Mouse (Mus musculus): ENCODE data around the gene Olfr54. TPM values are rescaled to one million over a fixed set of nuclear protein-coding genes. Genes with fewer than 3 reads are reported as not detected.
"Not testable (repeated sequence)": the region's sequence is repeated elsewhere in the genome, so short reads cannot be mapped to it uniquely, and the experiment has no call there.

Olfr54 gene
- polyA plus RNA-seq, 1 experiment, result not detected

DNA sequence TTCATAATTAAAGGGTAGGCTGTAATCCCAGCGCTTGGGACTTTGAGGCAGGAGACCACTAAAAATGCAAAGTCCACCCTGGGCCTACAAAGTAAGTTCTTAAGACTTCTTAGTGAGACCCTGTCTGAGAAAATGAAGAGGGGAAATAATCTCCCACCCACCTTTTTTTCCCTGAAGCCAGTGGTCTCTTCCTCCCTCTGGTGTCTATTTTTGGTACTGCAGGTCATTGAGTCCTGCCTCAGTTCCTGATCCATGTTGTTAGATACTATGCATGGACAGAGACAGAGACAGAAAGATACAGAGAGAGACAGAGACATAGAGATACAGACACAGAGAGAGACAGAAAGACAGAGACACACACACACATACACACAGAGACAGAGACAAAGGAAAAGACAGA is 18.8 kb downstream of the Olfr54 start:
- H3K27ac ChIP-seq (ENCODE audit: insufficient read depth, low read length), result no peak overlapping the region
- H3K4me3 ChIP-seq (ENCODE audit: insufficient read depth, low read length), result no peak overlapping the region
- no peaks in the 10 kb centered on the region for H3K4me1 ChIP-seq (ENCODE audit: control insufficient read depth, insufficient read depth, low read length)
- TF ChIP-seq POLR2A (IDR thresholded peaks at IDR 0.05; ENCODE audit: extremely low read depth, insufficient read depth, low read length), result no peak
- TF ChIP-seq CTCF (IDR thresholded peaks at IDR 0.05; ENCODE audit: extremely low read depth, insufficient read depth, low read length), result peak; percentile 58

DNA sequence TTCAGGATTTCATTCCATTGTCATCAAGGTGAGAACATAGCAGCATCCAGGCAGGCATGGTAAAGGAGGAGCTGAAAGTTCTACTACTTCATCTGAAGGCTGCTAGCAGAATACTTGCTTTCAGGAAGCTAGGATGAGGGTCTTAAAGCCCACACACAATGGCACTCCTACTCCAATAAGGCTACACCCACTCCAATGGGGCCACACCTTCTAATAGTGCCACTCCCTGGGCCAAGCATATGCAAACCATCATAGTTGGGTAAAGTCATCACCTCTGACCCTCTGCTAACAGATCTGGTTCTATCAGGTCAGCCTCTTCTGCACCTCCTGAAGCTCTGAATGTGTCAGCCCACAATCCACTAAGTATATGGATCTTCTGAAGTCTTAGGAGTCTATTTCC is 20.1 kb downstream of the Olfr54 start:
- not testable (repeated sequence) for H3K27ac ChIP-seq (ENCODE audit: insufficient read depth, low read length); H3K4me1 ChIP-seq (ENCODE audit: control insufficient read depth, insufficient read depth, low read length); H3K4me3 ChIP-seq (ENCODE audit: insufficient read depth, low read length)

DNA sequence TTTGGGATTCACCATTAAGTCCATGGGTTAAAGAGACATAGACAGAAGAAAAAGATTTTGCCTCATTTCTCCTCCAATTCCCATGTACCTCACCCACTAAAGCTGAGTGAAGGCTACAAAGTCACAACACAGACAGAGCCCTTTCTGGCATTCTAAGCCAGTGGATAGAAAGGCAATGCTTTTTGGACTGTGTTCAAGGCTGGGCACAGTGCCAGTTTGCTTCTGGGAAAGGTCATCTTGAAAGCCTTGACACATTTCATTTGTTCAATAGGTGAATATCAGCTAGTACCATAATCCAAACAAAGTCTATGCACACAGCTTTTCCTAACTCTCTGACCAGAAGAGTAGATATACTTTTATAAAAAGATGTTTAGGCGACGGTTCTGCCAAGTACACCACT is 21.9 kb downstream of the Olfr54 start:
- no peak overlapping the region for H3K27ac ChIP-seq (ENCODE audit: insufficient read depth, low read length)
- H3K4me3 ChIP-seq (ENCODE audit: insufficient read depth, low read length), result no peak overlapping the region
- no peak for TF ChIP-seq CTCF (IDR thresholded peaks at IDR 0.05; ENCODE audit: extremely low read depth, insufficient read depth, low read length)
- no peak for TF ChIP-seq POLR2A (IDR thresholded peaks at IDR 0.05; ENCODE audit: extremely low read depth, insufficient read depth, low read length)
- H3K4me1 ChIP-seq (ENCODE audit: control insufficient read depth, insufficient read depth, low read length), result no peaks in the 10 kb centered on the region

DNA sequence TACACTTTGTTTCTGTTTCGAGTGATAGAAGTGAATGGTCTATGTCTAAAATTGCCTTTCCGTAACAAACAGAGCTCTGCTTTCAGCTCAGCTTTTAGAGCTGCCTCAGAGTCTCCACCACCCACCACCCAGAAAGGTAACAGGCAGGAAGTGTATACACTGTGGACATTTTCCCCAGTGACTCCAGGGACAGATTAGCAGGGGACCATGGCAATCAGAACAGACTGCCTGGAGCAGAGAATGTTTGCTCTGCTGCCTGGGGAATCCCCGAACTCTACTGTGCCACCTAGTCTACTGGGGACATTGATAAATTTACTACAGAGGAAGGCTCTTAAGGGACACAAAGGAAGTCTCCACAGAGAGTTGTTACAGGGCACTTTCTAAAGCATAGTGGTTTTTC is 30.7 kb downstream of the Olfr54 start:
- not testable (repeated sequence) for H3K4me1 ChIP-seq (ENCODE audit: control insufficient read depth, insufficient read depth, low read length); H3K4me3 ChIP-seq (ENCODE audit: insufficient read depth, low read length); H3K27ac ChIP-seq (ENCODE audit: insufficient read depth, low read length)

DNA sequence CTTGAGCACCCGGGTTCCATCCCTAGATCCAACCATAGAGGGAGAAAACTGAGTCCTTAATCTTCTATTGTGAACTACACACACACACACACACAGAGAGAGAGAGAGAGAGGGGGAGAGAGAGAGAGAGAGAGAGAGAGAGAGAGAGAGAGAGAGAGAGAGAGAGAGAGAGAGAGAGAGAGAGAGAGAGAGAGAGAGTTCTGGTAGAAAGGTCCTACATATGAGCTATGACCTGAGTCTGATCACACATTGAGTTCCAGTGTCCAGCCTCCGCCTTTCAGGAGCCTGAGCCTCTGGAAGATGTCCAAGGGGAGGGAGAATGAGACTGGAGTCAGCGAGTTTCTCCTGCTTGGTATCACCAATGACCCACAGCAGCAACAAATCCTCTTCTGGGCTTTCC is 33.8 kb downstream of the Olfr54 start, which contains the start of gene Olfr1375:
TSS of gene Olfr1375 (plus strand) at position 301 of the 400 bp plus-strand sequence.
- not testable (repeated sequence) for H3K27ac ChIP-seq (ENCODE audit: insufficient read depth, low read length); H3K4me3 ChIP-seq (ENCODE audit: insufficient read depth, low read length); H3K4me1 ChIP-seq (ENCODE audit: control insufficient read depth, insufficient read depth, low read length)

DNA sequence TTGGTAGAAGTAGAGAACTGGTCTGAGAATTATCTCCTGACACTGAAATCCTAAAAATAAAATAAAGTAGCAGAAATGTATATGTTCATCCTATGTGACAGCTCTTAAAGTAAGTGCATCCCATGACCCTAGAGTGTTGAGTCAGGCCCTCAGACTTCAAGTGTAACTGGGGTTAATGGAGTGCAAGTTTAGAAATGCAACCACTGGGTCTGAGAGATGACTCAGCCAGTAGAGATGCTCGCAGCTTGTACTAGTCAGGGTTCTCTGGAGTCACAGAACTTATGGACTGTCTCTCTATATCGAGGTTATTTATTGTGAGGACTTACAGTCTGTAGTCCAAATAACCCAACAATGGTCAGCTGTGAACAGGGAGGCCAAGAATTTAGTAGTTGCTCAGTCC is 37.6 kb downstream of the Olfr54 start:
- no peaks in the 10 kb centered on the region for H3K4me1 ChIP-seq (ENCODE audit: control insufficient read depth, insufficient read depth, low read length)
- TF ChIP-seq POLR2A (IDR thresholded peaks at IDR 0.05; ENCODE audit: extremely low read depth, insufficient read depth, low read length) (no peak), CTCF (IDR thresholded peaks at IDR 0.05; ENCODE audit: extremely low read depth, insufficient read depth, low read length) (no peak)
- H3K27ac ChIP-seq (ENCODE audit: insufficient read depth, low read length), result no peak overlapping the region
- H3K4me3 ChIP-seq (ENCODE audit: insufficient read depth, low read length), result no peak overlapping the region

DNA sequence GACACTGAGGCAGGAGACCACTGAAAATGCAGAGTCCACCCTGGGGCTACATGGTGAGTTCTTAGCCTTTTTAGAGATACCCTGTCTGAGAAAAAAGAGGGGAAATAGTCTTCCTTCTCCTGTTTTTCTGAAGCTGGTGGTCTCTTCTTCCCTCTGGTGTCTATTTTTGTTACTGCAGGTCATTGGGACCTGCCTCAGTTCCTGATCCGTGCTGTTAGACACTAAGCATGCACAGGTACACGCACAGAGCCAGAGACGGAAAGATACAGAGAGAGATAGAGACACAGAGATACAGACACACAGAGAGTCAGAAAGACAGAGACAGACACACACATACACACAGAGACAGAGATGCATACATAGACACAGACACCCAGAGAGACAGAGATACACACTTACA is 39.2 kb downstream of the Olfr54 start:
- no peak overlapping the region for H3K4me3 ChIP-seq (ENCODE audit: insufficient read depth, low read length)
- no peaks in the 10 kb centered on the region for H3K4me1 ChIP-seq (ENCODE audit: control insufficient read depth, insufficient read depth, low read length)
- no peak overlapping the region for H3K27ac ChIP-seq (ENCODE audit: insufficient read depth, low read length)
- no peak for TF ChIP-seq POLR2A (IDR thresholded peaks at IDR 0.05; ENCODE audit: extremely low read depth, insufficient read depth, low read length)
- no peak for TF ChIP-seq CTCF (IDR thresholded peaks at IDR 0.05; ENCODE audit: extremely low read depth, insufficient read depth, low read length)

DNA sequence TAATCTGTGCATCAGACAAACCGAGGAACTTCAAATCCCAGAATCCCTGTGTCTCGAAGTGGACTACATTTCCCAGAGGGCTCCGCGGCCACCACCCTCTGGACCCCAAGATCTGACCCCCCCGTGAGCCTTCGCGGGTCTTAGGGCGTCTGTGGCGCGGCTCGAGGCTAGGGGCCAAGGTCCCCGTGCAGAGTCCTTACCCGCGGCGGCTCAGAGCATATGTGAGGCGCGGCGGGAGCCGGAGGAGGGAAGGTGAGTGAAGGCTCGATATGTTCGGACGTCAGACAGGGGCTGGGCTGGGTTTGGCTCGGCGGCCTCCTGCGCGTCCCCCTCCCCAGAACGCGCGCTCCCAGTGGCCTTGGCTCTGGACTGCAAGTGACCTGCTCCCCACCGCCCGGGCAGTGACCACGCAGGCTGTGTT is 45.1 kb downstream of the Olfr54 start, which contains the start of gene Zfp354a:
TSS of gene Zfp354a (plus strand) at position 107 of the 421 bp plus-strand sequence.
- Histone ChIP-seq H3K4me3 (ENCODE audit: insufficient read depth, low read length) (peak within 1 kb of the TSS; percentile 66), H3K27ac (ENCODE audit: insufficient read depth, low read length) (peak within 1 kb of the TSS; percentile 72), H3K4me1 (ENCODE audit: control insufficient read depth, insufficient read depth, low read length) (peaks cover 6% of the 10 kb centered on the region)
- TF ChIP-seq POLR2A (IDR thresholded peaks at IDR 0.05; ENCODE audit: extremely low read depth, insufficient read depth, low read length) (peak; percentile 39; the same call in 1 of the 2 replicates), CTCF (IDR thresholded peaks at IDR 0.05; ENCODE audit: extremely low read depth, insufficient read depth, low read length) (no peak)

DNA sequence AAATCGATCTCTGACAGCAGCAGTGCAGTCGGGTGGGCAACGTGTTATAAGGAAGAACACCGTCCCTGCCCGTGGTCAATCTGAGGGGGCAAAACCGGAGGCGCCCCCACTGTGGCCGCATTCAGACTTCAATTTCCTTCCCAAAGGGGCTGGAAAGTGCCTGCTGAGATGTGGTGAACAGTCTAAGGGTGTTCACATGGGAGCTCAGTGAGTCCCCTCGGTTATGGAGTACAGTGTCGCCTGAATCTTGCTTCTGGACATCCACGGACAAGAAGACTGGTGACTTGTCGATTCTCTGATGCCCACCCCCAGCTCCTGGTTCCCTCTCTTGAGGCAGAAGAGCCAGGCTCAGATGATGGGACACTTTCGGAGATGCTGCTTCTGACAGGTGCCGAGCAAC is 45.6 kb downstream of the Olfr54 start:
- peak overlapping the region; percentile 66 for H3K4me3 ChIP-seq (ENCODE audit: insufficient read depth, low read length)
- TF ChIP-seq POLR2A (IDR thresholded peaks at IDR 0.05; ENCODE audit: extremely low read depth, insufficient read depth, low read length) (no peak), CTCF (IDR thresholded peaks at IDR 0.05; ENCODE audit: extremely low read depth, insufficient read depth, low read length) (no peak)
- peaks cover 8% of the 10 kb centered on the region for H3K4me1 ChIP-seq (ENCODE audit: control insufficient read depth, insufficient read depth, low read length)
- no peak overlapping the region for H3K27ac ChIP-seq (ENCODE audit: insufficient read depth, low read length)

DNA sequence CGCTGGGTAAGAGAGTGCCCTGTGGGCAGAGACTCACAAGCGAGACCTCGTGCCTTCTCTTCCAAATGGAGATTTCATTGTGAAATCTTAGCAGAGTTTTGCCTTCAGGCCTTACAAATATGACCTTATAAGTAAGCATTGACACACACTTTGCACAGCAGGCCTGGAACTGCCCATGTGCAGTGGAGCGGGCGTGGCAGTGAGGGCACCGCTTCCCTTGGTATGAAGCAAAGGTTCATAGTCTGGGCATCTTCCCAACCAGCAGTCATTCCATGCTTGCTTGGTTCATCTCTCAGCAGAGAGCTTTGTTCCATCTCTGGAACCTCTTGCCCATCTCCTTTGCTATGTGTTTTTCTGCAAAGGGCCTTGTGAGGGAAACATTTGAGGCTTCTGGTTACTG is 46.9 kb downstream of the Olfr54 start:
- H3K4me1 ChIP-seq (ENCODE audit: control insufficient read depth, insufficient read depth, low read length), result peaks cover 8% of the 10 kb centered on the region
- TF ChIP-seq CTCF (IDR thresholded peaks at IDR 0.05; ENCODE audit: extremely low read depth, insufficient read depth, low read length) (no peak), POLR2A (IDR thresholded peaks at IDR 0.05; ENCODE audit: extremely low read depth, insufficient read depth, low read length) (no peak)
- no peak overlapping the region for H3K4me3 ChIP-seq (ENCODE audit: insufficient read depth, low read length)
- H3K27ac ChIP-seq (ENCODE audit: insufficient read depth, low read length), result no peak overlapping the region

DNA sequence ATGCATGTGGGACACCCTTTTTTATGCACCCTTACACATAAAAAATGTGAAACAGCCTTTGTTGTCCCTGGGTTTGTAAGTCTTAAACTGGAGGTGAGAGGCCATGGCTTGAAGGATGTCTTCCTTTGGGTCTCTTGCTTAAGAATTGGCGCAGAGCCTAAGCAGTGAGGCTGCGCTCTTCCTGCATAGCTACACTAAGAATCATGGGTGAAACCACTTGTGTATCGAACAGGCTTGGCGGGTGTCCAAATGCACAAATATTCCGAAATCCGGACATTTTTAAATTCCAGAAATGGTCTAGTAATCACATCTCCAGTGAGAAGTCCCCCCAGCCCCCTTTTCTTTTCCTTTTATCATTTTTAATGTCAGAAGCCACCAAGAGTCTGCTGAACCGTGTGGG is 49.2 kb downstream of the Olfr54 start:
- Histone ChIP-seq H3K4me3 (ENCODE audit: insufficient read depth, low read length) (no peak overlapping the region), H3K27ac (ENCODE audit: insufficient read depth, low read length) (no peak overlapping the region), H3K4me1 (ENCODE audit: control insufficient read depth, insufficient read depth, low read length) (peaks cover 8% of the 10 kb centered on the region)
- no peak for TF ChIP-seq POLR2A (IDR thresholded peaks at IDR 0.05; ENCODE audit: extremely low read depth, insufficient read depth, low read length)
- no peak for TF ChIP-seq CTCF (IDR thresholded peaks at IDR 0.05; ENCODE audit: extremely low read depth, insufficient read depth, low read length)
